Mouse (Mus musculus) gastrocnemius, adult 2 months (tissue): ENCODE results near the gene Gm12845. TPM values are rescaled to one million over a fixed set of nuclear protein-coding genes. Genes with fewer than 3 reads are reported as not detected.

Experiments used
- DNase-seq: peaks from one replicate; pipeline ENCODE4 v3.0.0; 2022
- H3K27ac ChIP-seq: fragments of 200-600 bp; 2 replicates; pipeline ENCODE4 v1.8.1; 2022; ENCODE audit warnings: mild to moderate bottlenecking
- H3K4me3 ChIP-seq: fragments of 200-600 bp; 2 replicates; pipeline ENCODE4 v1.8.1; 2022; ENCODE audit warnings: mild to moderate bottlenecking, moderate library complexity
- CTCF ChIP-seq: fragments of 200-600 bp; IDR thresholded peaks from 2 replicates; pipeline ENCODE4 v1.8.1; 2022; ENCODE audit warnings: antibody characterized with exemption, mild to moderate bottlenecking, moderate library complexity
- intact Hi-C: fragments of 180-260 bp; cut with DNase I; formaldehyde crosslinking; loops from one replicate; pipeline ENCODE4 v1.15.1; 2025
- long read RNA-seq, 2 experiments: library from polyadenylated mRNA; stranded (forward); transcript quantifications; one replicate each; pipeline ENCODE4 v2.0.0; 2021
- total RNA-seq, 2 experiments: library from RNA; stranded (reverse); gene quantifications; 2 replicates each; pipeline ENCODE4 v1.2.3; 2021

Gm12845 gene
- not detected for total RNA-seq
- long read RNA-seq, experiment 1, result 0 reads
- long read RNA-seq, experiment 2, result 0 reads

DNA sequence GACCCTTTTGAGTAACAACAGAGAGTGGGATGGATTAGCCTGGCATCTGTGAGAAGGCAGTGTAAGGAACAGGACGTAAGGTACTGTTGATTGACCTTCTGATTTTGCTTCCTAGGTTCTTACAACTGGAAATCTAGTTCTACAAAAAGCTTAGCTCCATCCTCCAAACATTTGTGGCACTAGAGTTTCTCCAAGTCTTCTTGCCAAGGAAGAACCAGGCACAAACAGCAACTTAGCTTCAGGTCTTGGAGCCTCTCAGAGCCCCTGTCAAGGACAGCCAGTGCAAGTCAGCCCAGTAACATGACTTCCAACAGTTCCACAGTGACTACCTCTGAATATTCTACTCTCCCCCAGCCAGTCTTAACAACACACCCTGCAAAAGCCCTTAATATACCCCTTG lies at the start of gene Gm12845:
Gm12845 (plus strand) TSS at position 301 of the 400 bp plus-strand sequence.
- TF ChIP-seq CTCF, result no peak
- intact Hi-C loops, result no loop called here
- DNase-seq, result no peak
- Histone ChIP-seq H3K27ac (no peak within 1 kb of the TSS), H3K4me3 (no peak within 1 kb of the TSS)

GRCm38 (mm10) chr4:117676903-117677302 lies 47.3 kb upstream of the Gm12845 start:
- peak; percentile 94 for TF ChIP-seq CTCF
- Histone ChIP-seq H3K27ac (no peak overlapping the region), H3K4me3 (no peak overlapping the region)
- intact Hi-C loops, result loop anchor here (2.0 to 10.0 kb wide), 5 partner anchors 48 to 402 kb away; partner anchors contain the start of gene Eri3
- DNase-seq, result peak; percentile 81

- intact Hi-C loops, result no loop called here
- TF ChIP-seq CTCF, result no peak
- H3K27ac ChIP-seq, result no peak overlapping the region
- H3K4me3 ChIP-seq, result peak overlapping the region; percentile 87
- DNase-seq, result no peak
These were observed 43.2 kb upstream of the Gm12845 start for GRCm38 (mm10) chr4:117680963-117681362.

GRCm38 (mm10) chr4:117681931-117682461 lies 42.2 kb upstream of the Gm12845 start, which contains the start of gene Dmap1:
Dmap1 (minus strand) TSS chr4:117682273.
- peak; percentile 8; the same call in 1 of the 2 replicates for TF ChIP-seq CTCF
- intact Hi-C loops, result no loop called here
- Histone ChIP-seq H3K27ac (peak within 1 kb of the TSS; percentile 89), H3K4me3 (peak within 1 kb of the TSS; percentile 87)
- DNase-seq, result peak; percentile 84

- intact Hi-C loops, result no loop called here
- TF ChIP-seq CTCF, result no peak
- H3K27ac ChIP-seq, result peak overlapping the region; percentile 89
- DNase-seq, result no peak
- peak overlapping the region; percentile 87 for H3K4me3 ChIP-seq
These were observed 41.7 kb upstream of the Gm12845 start for GRCm38 (mm10) chr4:117682463-117682862.

- H3K4me3 ChIP-seq, result no peak overlapping the region
- intact Hi-C loops, result no loop called here
- no peak for DNase-seq
- TF ChIP-seq CTCF, result no peak
- no peak overlapping the region for H3K27ac ChIP-seq
These were observed 41.0 kb upstream of the Gm12845 start for GRCm38 (mm10) chr4:117683048-117683768.

DNA sequence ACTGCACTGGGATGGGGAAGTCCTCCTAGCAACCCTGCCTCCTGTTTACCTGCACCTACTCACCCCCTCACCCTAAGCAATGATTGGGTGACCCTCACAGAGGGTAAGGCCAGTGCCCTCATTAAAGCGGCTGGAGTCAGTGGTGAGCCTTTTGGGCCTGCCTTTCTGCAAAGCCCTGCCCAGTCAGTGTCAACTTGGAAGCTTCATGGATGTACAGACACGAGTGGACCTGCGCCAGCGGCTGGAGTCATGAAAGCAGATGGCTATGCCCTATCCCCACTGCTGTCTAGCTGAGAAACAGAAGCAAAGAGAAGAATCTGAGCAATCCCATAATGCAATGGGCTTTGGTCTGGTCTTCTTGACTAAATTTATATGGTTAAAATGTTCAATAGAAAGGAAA lies 37.9 kb upstream of the Gm12845 start:
- no peak overlapping the region for H3K4me3 ChIP-seq
- DNase-seq, result no peak
- H3K27ac ChIP-seq, result no peak overlapping the region
- intact Hi-C loops, result no loop called here
- no peak for TF ChIP-seq CTCF

GRCm38 (mm10) chr4:117705361-117705760 lies 18.9 kb upstream of the Gm12845 start:
- intact Hi-C loops, result loop anchor here (1.0 to 10.0 kb wide), 3 partner anchors 66 to 379 kb away; no protein-coding TSS in a partner anchor
- TF ChIP-seq CTCF, result peak; percentile 73
- Histone ChIP-seq H3K4me3 (no peak overlapping the region), H3K27ac (no peak overlapping the region)
- peak; percentile 26 for DNase-seq

DNA sequence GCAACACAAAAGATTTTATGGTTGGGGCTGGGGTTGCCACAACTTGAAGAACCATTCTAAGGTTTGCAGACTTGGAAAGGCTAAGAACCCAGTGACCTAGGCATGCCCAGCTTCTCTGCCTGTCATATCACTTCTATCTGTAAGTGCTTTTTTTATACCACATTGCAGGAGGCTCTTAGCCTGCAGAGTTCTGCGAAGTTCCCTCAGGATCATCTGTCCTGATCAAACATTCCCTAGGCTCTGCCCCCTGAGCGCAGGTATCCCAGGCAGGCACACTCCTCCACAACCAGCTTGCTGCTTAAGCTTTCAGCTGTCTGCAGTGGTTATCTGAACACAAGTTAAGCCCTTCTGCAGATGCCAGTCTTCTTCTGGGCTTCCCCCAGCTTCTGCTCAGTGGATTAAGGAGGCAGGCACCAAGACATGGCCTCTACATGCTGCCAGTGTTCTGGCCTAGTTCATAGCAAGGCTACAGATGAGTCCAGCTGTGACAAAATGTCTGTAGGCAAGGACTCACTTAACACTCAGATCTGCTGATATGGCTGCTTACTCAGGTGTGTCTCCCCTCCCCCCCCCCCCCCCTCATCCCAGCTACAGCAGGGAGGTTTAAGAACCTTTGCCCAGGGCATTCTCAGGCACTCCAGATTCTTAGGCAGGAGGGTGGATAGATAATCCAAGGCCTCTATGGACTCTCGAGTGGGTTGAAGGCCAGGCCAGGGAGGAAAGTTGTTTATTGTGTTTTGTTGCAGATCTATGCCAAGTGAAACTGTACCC lies 15.2 kb upstream of the Gm12845 start:
- no peak overlapping the region for H3K4me3 ChIP-seq
- H3K27ac ChIP-seq, result no peak overlapping the region
- TF ChIP-seq CTCF, result no peak
- intact Hi-C loops, result loop anchor here (10.0 kb wide), 2 partner anchors 156 to 376 kb away; no protein-coding TSS in a partner anchor
- DNase-seq, result no peak

GRCm38 (mm10) chr4:117712314-117712713 lies 11.9 kb upstream of the Gm12845 start:
- no peak overlapping the region for H3K27ac ChIP-seq
- intact Hi-C loops, result no loop called here
- no peak overlapping the region for H3K4me3 ChIP-seq
- no peak for TF ChIP-seq CTCF
- DNase-seq, result no peak

DNA sequence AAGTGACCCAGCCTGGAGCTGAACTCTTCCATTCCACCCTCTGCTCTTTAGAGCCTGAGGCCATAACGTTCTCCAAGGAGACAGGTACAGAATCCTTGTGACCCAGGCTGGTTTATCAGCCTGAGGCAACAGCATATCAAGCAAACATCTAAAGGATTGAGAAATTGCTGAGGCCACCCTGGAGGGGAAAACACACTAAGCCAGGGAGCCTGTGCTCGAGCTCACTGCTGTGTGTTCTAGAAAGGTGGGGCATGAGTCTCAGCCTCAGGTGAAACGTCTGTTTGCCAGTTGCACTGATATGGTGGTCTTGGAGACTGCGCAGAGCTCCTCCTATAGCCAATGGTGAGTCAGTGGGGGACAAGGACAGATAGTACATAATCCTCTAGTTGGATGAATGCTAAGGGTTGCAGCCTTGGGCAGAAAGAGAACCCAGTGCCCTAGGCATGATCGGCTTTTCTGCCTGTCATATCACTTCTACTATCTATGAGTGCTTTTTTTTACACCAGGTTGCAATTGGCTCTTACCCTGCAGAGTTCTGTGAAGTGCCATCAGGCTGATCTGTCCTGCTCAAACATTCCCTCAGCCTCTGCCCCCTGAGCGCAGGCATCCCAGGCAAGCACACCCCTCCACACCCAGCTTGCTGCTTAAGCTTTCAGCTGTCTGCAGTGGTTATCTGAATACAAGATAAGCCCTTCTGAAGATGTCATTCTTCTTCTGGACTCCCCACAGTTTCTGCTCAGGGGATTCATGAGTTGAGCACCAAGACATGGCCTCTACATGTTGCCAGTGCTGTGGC lies 10.7 kb upstream of the Gm12845 start:
- DNase-seq, result no peak
- no peak overlapping the region for H3K4me3 ChIP-seq
- H3K27ac ChIP-seq, result no peak overlapping the region
- intact Hi-C loops, result no loop called here
- TF ChIP-seq CTCF, result no peak

DNA sequence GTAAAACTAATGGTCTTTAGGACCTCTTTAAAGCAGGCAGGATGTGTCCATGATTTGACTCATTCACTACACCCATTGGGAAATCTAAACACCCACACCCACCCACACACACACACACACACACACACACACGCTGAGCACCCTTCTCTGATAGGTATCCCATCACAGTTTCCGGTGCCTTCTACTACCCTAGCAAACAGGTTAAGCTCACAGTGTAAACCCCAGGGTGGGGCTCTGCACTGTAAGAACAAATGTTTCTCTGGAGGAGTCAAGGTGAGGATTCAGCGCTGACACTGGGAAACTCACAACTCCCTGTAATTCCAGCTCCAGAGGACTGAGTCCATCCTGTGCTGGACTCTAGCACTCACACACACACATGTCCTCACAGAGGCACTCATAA lies 7.7 kb downstream of the Gm12845 start:
- no peak overlapping the region for H3K4me3 ChIP-seq

More for the DNA sequence above, 7.7 kb downstream of the Gm12845 start:
- no peak for DNase-seq
- intact Hi-C loops, result no loop called here
- TF ChIP-seq CTCF, result no peak
- no peak overlapping the region for H3K27ac ChIP-seq
